Mouse (Mus musculus): ENCODE measurements around the gene Ly6f. TPM values are rescaled to one million over a fixed set of nuclear protein-coding genes. Genes with fewer than 3 reads are reported as not detected.

Gene Ly6f
- not detected in 2 replicates for polyA plus RNA-seq (2015; fragmentation: Nextera tagmentation; extraction: Ambion mirVana)

GRCm38 (mm10) chr15:75268121-75268520 lies at the start of gene Ly6f:
TSS of gene Ly6f (plus strand) at chr15:75268421.
- ATAC-seq (replicated peaks; ENCODE audit: low FRiP score), result no peak
- no peaks in the 10 kb centered on the region for H3K9me3 ChIP-seq (replicated peaks)
- no peak within 1 kb of the TSS for H3K9ac ChIP-seq
- H3K4me2 ChIP-seq, result no peak within 1 kb of the TSS
- no peaks in the 10 kb centered on the region for H3K36me3 ChIP-seq
- no peak within 1 kb of the TSS for H3K27ac ChIP-seq
- H3K27me3 ChIP-seq, result no peaks in the 10 kb centered on the region
- no peak within 1 kb of the TSS for H3K4me3 ChIP-seq (replicated peaks)
- H3K4me1 ChIP-seq, result 0 out of 2 replicates have a peak, but pooled peaks cover 5% of the 10 kb centered on the region

GRCm38 (mm10) chr15:75221942-75222341 lies 46.3 kb upstream of the Ly6f start:
- H3K4me2 ChIP-seq, result no peak overlapping the region
- no peak overlapping the region for H3K27ac ChIP-seq
- H3K4me1 ChIP-seq, result no peaks in the 10 kb centered on the region
- no peak overlapping the region for H3K4me3 ChIP-seq (replicated peaks)
- no peaks in the 10 kb centered on the region for H3K36me3 ChIP-seq
- no peak for ATAC-seq (replicated peaks; ENCODE audit: low FRiP score)
- no peaks in the 10 kb centered on the region for H3K27me3 ChIP-seq
- H3K9ac ChIP-seq, result no peak overlapping the region
- no peaks in the 10 kb centered on the region for H3K9me3 ChIP-seq (replicated peaks)

- ATAC-seq (replicated peaks; ENCODE audit: low FRiP score), result peak; percentile 66; the same call in 1 of the 2 replicates
- Histone ChIP-seq H3K4me3 (replicated peaks) (no peak overlapping the region), H3K9ac (no peak overlapping the region), H3K36me3 (no peaks in the 10 kb centered on the region), H3K4me2 (no peak overlapping the region), H3K9me3 (replicated peaks) (no peaks in the 10 kb centered on the region), H3K27ac (peak overlapping the region; percentile 18; the same call in 1 of the 2 replicates), H3K4me1 (no peaks in the 10 kb centered on the region), H3K27me3 (no peaks in the 10 kb centered on the region)
- 63% methylated on average over 3 of the region's 3 CpGs for WGBS
Measured at GRCm38 (mm10) chr15:75237736-75238288, 30.4 kb upstream of the Ly6f start.

GRCm38 (mm10) chr15:75240558-75240957 lies 27.7 kb upstream of the Ly6f start:
- ATAC-seq (replicated peaks; ENCODE audit: low FRiP score), result peak; percentile 58; the same call in 1 of the 2 replicates
- Histone ChIP-seq H3K9ac (no peak overlapping the region), H3K27ac (peak overlapping the region; percentile 58), H3K4me2 (no peak overlapping the region), H3K4me1 (no peaks in the 10 kb centered on the region), H3K27me3 (no peaks in the 10 kb centered on the region), H3K9me3 (replicated peaks) (no peaks in the 10 kb centered on the region), H3K4me3 (replicated peaks) (no peak overlapping the region), H3K36me3 (no peaks in the 10 kb centered on the region)
- WGBS, result 17% methylated on average over 2 of the region's 2 CpGs

- Histone ChIP-seq H3K27me3 (no peaks in the 10 kb centered on the region), H3K4me1 (no peaks in the 10 kb centered on the region), H3K9ac (no peak overlapping the region), H3K4me2 (no peak overlapping the region), H3K9me3 (replicated peaks) (no peaks in the 10 kb centered on the region), H3K36me3 (no peaks in the 10 kb centered on the region), H3K4me3 (replicated peaks) (no peak overlapping the region), H3K27ac (no peak overlapping the region)
- WGBS, result 80% methylated on average over 3 of the region's 3 CpGs
- no peak for ATAC-seq (replicated peaks; ENCODE audit: low FRiP score)
Measured at GRCm38 (mm10) chr15:75242756-75243640, 25.2 kb upstream of the Ly6f start.

- Histone ChIP-seq H3K9me3 (replicated peaks) (no peaks in the 10 kb centered on the region), H3K27me3 (no peaks in the 10 kb centered on the region), H3K4me2 (no peak overlapping the region), H3K36me3 (no peaks in the 10 kb centered on the region), H3K27ac (no peak overlapping the region), H3K4me3 (replicated peaks) (no peak overlapping the region), H3K4me1 (no peaks in the 10 kb centered on the region), H3K9ac (no peak overlapping the region)
- ATAC-seq (replicated peaks; ENCODE audit: low FRiP score), result no peak
- 86% methylated on average over 3 of the region's 3 CpGs for WGBS
Measured at GRCm38 (mm10) chr15:75254671-75255070, 13.6 kb upstream of the Ly6f start.

GRCm38 (mm10) chr15:75265863-75266262 lies 2.4 kb upstream of the Ly6f start:
- H3K9me3 ChIP-seq (replicated peaks), result no peaks in the 10 kb centered on the region
- no peaks in the 10 kb centered on the region for H3K27me3 ChIP-seq
- no peak overlapping the region for H3K4me2 ChIP-seq
- H3K9ac ChIP-seq, result no peak overlapping the region
- ATAC-seq (replicated peaks; ENCODE audit: low FRiP score), result no peak
- no peaks in the 10 kb centered on the region for H3K36me3 ChIP-seq
- H3K4me1 ChIP-seq, result 0 out of 2 replicates have a peak, but pooled peaks cover 5% of the 10 kb centered on the region
- no peak overlapping the region for H3K27ac ChIP-seq
- H3K4me3 ChIP-seq (replicated peaks), result no peak overlapping the region

- no peak for ATAC-seq (replicated peaks; ENCODE audit: low FRiP score)
Measured at GRCm38 (mm10) chr15:75266626-75267025, 1.6 kb upstream of the Ly6f start.

GRCm38 (mm10) chr15:75268916-75269829 lies 952 bp downstream of the Ly6f start:
- H3K27ac ChIP-seq, result no peak overlapping the region
- 90% methylated on average over 5 of the region's 5 CpGs for WGBS
- no peaks in the 10 kb centered on the region for H3K27me3 ChIP-seq
- H3K36me3 ChIP-seq, result no peaks in the 10 kb centered on the region
- no peak overlapping the region for H3K4me3 ChIP-seq (replicated peaks)
- H3K4me1 ChIP-seq, result 0 out of 2 replicates have a peak, but pooled peaks cover 5% of the 10 kb centered on the region
- no peaks in the 10 kb centered on the region for H3K9me3 ChIP-seq (replicated peaks)
- no peak for ATAC-seq (replicated peaks; ENCODE audit: low FRiP score)
- H3K4me2 ChIP-seq, result no peak overlapping the region
- H3K9ac ChIP-seq, result no peak overlapping the region

More at GRCm38 (mm10) chr15:75266626-75267025, 1.6 kb upstream of the Ly6f start:
- H3K27me3 ChIP-seq, result no peaks in the 10 kb centered on the region
- 0 out of 2 replicates have a peak, but pooled peaks cover 5% of the 10 kb centered on the region for H3K4me1 ChIP-seq
- H3K4me3 ChIP-seq (replicated peaks), result no peak overlapping the region
- H3K27ac ChIP-seq, result no peak overlapping the region
- no peak overlapping the region for H3K9ac ChIP-seq
- WGBS, result 77% methylated on average over 1 of the region's 1 CpGs
- no peaks in the 10 kb centered on the region for H3K9me3 ChIP-seq (replicated peaks)
- no peak overlapping the region for H3K4me2 ChIP-seq
- H3K36me3 ChIP-seq, result no peaks in the 10 kb centered on the region

GRCm38 (mm10) chr15:75270169-75270568 lies 1.9 kb downstream of the Ly6f start:
- ATAC-seq (replicated peaks; ENCODE audit: low FRiP score), result no peak
- Histone ChIP-seq H3K36me3 (no peaks in the 10 kb centered on the region), H3K4me3 (replicated peaks) (no peak overlapping the region), H3K4me1 (0 out of 2 replicates have a peak, but pooled peaks cover 5% of the 10 kb centered on the region), H3K9ac (no peak overlapping the region), H3K27ac (no peak overlapping the region), H3K4me2 (no peak overlapping the region), H3K9me3 (replicated peaks) (no peaks in the 10 kb centered on the region), H3K27me3 (no peaks in the 10 kb centered on the region)

- H3K9ac ChIP-seq, result no peak overlapping the region
- no peaks in the 10 kb centered on the region for H3K36me3 ChIP-seq
- no peaks in the 10 kb centered on the region for H3K27me3 ChIP-seq
- WGBS, result 80% methylated on average over 3 of the region's 3 CpGs
- H3K27ac ChIP-seq, result no peak overlapping the region
- H3K4me1 ChIP-seq, result 0 out of 2 replicates have a peak, but pooled peaks cover 5% of the 10 kb centered on the region
- H3K4me3 ChIP-seq (replicated peaks), result no peak overlapping the region
- no peaks in the 10 kb centered on the region for H3K9me3 ChIP-seq (replicated peaks)
- H3K4me2 ChIP-seq, result no peak overlapping the region
- ATAC-seq (replicated peaks; ENCODE audit: low FRiP score), result no peak
Measured at GRCm38 (mm10) chr15:75270691-75271362, 2.6 kb downstream of the Ly6f start.
